In genomic region chr12:107858536-107859280, GRCm38 (mm10) we compare ENCODE assay signal across 14 mouse cellular contexts.
DNase-seq lines count a peak whose midpoint lies in the region; TF ChIP-seq lines count a peak whose summit lies in the region.
"Had no signal": no experiment of that assay in that cellular context is flagged by ENCODE, and none has a peak within 500 bp of the region (broad histone marks: within the 10 kb centered on the region; RNA-seq: fewer than 3 reads in every experiment).

No protein-coding gene starts in this region.

- no peaks in the 10 kb centered on the region for H3K36me3 ChIP-seq in ES-Bruce4 (ENCODE audit: control insufficient read depth, insufficient read depth, low read length, poor library complexity, severe bottlenecking)
- H3K36me3 ChIP-seq in limb, embryonic 10.5 days: no peaks in the 10 kb centered on the region
- H3K36me3 ChIP-seq: heart, embryonic 13.5 days; hindbrain, embryonic 12.5 days; neural tube, embryonic 12.5 days had no signal

- DNase-seq in heart, adult 11 months: peak; percentile 84
- DNase-seq in heart, postnatal 36 days: no peak
- peak; percentile 82 for DNase-seq in ZHBTc4 (ENCODE audit: low read depth, low spot score)
- peak; percentile 51 for DNase-seq in limb, embryonic 10.5 days (ENCODE audit: low spot score)
- no peak for DNase-seq in layer of hippocampus, postnatal 25 days (ENCODE audit: extremely low spot score in 1 of 2, low spot score in 1 of 2)
- no peak for DNase-seq in cerebellum, adult 9-10 months
- DNase-seq: cerebellum, adult 11-12 months; gastrocnemius, postnatal 14 days; kidney, adult 2 months; lung, postnatal 10 days had no signal

- H3K4me1 ChIP-seq in ES-Bruce4 (ENCODE audit: control insufficient read depth, insufficient read depth, low read length): peaks cover 2% of the 10 kb centered on the region
- peaks cover 20% of the 10 kb centered on the region for H3K4me1 ChIP-seq in limb, embryonic 10.5 days
- H3K4me1 ChIP-seq: heart, embryonic 13.5 days had no signal

- H3K27ac ChIP-seq in ES-Bruce4 (ENCODE audit: insufficient read depth, low read length): no peak overlapping the region
- peak overlapping the region; percentile 56; the same call in 1 of the 2 replicates for H3K27ac ChIP-seq in limb, embryonic 10.5 days
- H3K27ac ChIP-seq: heart, embryonic 13.5 days; hindbrain, embryonic 12.5 days; neural tube, embryonic 12.5 days had no signal

- 60% methylated on average over 10 of the region's 10 CpGs for WGBS in limb, embryonic 10.5 days

- intact Hi-C loops in heart, postnatal 36 days (cut with DNase I): no loop called here

- no peaks in the 10 kb centered on the region for H3K27me3 ChIP-seq in ES-Bruce4 (ENCODE audit: control insufficient read depth, insufficient read depth, low read length, poor library complexity, severe bottlenecking)
- H3K27me3 ChIP-seq in limb, embryonic 10.5 days (ENCODE audit: low read depth, poor library complexity, severe bottlenecking): no peaks in the 10 kb centered on the region
- H3K27me3 ChIP-seq: heart, embryonic 13.5 days; hindbrain, embryonic 12.5 days; neural tube, embryonic 12.5 days had no signal

- no peak overlapping the region for H3K9ac ChIP-seq in ES-Bruce4 (ENCODE audit: low read depth, poor library complexity, severe bottlenecking)
- H3K9ac ChIP-seq: heart, embryonic 13.5 days; hindbrain, embryonic 12.5 days; neural tube, embryonic 12.5 days had no signal

- H3K4me3 ChIP-seq in ES-Bruce4 (ENCODE audit: low read depth, low read length): no peak overlapping the region
- H3K4me3 ChIP-seq in limb, embryonic 10.5 days: no peak overlapping the region
- H3K4me3 ChIP-seq: heart, embryonic 13.5 days; hindbrain, embryonic 12.5 days; neural tube, embryonic 12.5 days had no signal

- TF ChIP-seq CTCF in ES-Bruce4 (IDR thresholded peaks at IDR 0.05; ENCODE audit: low read depth, low read length): no peak

- no peak for TF ChIP-seq POLR2A in ES-Bruce4 (IDR thresholded peaks at IDR 0.05; ENCODE audit: insufficient read depth, low read length)

- peaks cover 5% of the 10 kb centered on the region for H3K9me3 ChIP-seq in ES-Bruce4 (replicated peaks; ENCODE audit: control insufficient read depth, insufficient read depth, low read length, poor library complexity, severe bottlenecking)
- no peaks in the 10 kb centered on the region for H3K9me3 ChIP-seq in limb, embryonic 10.5 days (replicated peaks)
- H3K9me3 ChIP-seq: heart, embryonic 13.5 days; hindbrain, embryonic 12.5 days; neural tube, embryonic 12.5 days had no signal

- TF ChIP-seq EP300 in ES-Bruce4 (IDR thresholded peaks at IDR 0.05; ENCODE audit: insufficient read depth, low read depth, low read length): peak; percentile 79; the same call in 1 of the 2 replicates

Comparison
In these comparisons a context has a peak if more than half of its experiments do, and no peak if none do; other contexts are left out.
1. DNase-seq: peak in heart, adult 11 months (single experiment), ZHBTc4 (single experiment) and limb, embryonic 10.5 days (single experiment); none in heart, postnatal 36 days (0 of 2), layer of hippocampus, postnatal 25 days (0 of 2) and cerebellum, adult 9-10 months (single experiment).